Mouse (Mus musculus): Measurements from ENCODE around the gene Rpl13a. TPM values are rescaled to one million over a fixed set of nuclear protein-coding genes. Genes with fewer than 3 reads are reported as not detected.
"Not testable (repeated sequence)": the region's sequence is repeated elsewhere in the genome, so short reads cannot be mapped to it uniquely, and the experiment has no call there.

Rpl13a gene
- polyA plus RNA-seq, 1 experiment from 2014 or later = 1,342 TPM

- no peak for ATAC-seq (ENCODE audit: insufficient number of reproducible peaks, insufficient read depth, low FRiP score, low TSS enrichment)
- peaks cover 21% of the 10 kb centered on the region for H3K4me1 ChIP-seq
- no peaks in the 10 kb centered on the region for H3K36me3 ChIP-seq
- no peak overlapping the region for H3K27ac ChIP-seq
- H3K4me2 ChIP-seq (replicated peaks) = no peak overlapping the region
- no peaks in the 10 kb centered on the region for H3K27me3 ChIP-seq
- no peak overlapping the region for H3K9ac ChIP-seq
- no peak overlapping the region for H3K4me3 ChIP-seq
- no peaks in the 10 kb centered on the region for H3K9me3 ChIP-seq
- 62% methylated on average over 5 of the region's 5 CpGs for WGBS
Observed at GRCm38 (mm10) chr7:45107052-45107645, 21.4 kb downstream of the Rpl13a start.

GRCm38 (mm10) chr7:45106441-45106840 lies 22.1 kb downstream of the Rpl13a start:
- H3K4me1 ChIP-seq = peaks cover 21% of the 10 kb centered on the region
- WGBS = 36% methylated on average over 6 of the region's 6 CpGs
- no peaks in the 10 kb centered on the region for H3K27me3 ChIP-seq
- H3K36me3 ChIP-seq = no peaks in the 10 kb centered on the region
- no peaks in the 10 kb centered on the region for H3K9me3 ChIP-seq
- no peak overlapping the region for H3K9ac ChIP-seq
- no peak overlapping the region for H3K4me3 ChIP-seq
- H3K27ac ChIP-seq = no peak overlapping the region
- H3K4me2 ChIP-seq (replicated peaks) = no peak overlapping the region
- no peak for ATAC-seq (ENCODE audit: insufficient number of reproducible peaks, insufficient read depth, low FRiP score, low TSS enrichment)

GRCm38 (mm10) chr7:45105491-45105890 lies 23.1 kb downstream of the Rpl13a start:
- Histone ChIP-seq H3K4me2 (replicated peaks) (no peak overlapping the region), H3K27ac (no peak overlapping the region), H3K9me3 (no peaks in the 10 kb centered on the region), H3K4me3 (no peak overlapping the region), H3K4me1 (peaks cover 21% of the 10 kb centered on the region), H3K9ac (no peak overlapping the region), H3K36me3 (no peaks in the 10 kb centered on the region), H3K27me3 (no peaks in the 10 kb centered on the region)
- ATAC-seq (ENCODE audit: insufficient number of reproducible peaks, insufficient read depth, low FRiP score, low TSS enrichment) = no peak
- WGBS = 72% methylated on average over 8 of the region's 8 CpGs

DNA sequence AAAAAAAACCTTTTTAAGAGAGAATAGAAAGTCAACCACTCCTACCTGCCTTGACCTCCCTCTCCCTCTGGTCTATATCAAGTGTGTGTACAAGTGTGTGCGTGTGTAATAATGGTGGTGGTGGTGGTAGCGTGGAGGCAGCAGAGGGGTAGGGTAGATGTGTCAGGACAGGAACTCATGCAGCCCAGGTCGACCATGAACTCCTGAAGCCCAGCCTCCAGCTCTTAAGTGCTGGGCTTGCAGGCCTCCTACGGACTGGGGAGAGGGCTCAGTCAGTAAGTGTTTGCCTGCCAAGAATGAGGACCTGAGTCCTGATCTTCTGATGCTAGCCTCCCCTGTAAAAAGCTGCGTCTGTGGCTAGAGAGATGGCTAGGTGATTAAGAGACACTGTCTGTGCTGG lies 23.6 kb downstream of the Rpl13a start:
- Histone ChIP-seq H3K9me3 (no peaks in the 10 kb centered on the region), H3K27ac (no peak overlapping the region), H3K9ac (no peak overlapping the region), H3K36me3 (no peaks in the 10 kb centered on the region), H3K4me3 (no peak overlapping the region), H3K4me1 (peaks cover 21% of the 10 kb centered on the region), H3K27me3 (no peaks in the 10 kb centered on the region), H3K4me2 (replicated peaks) (no peak overlapping the region)
- 77% methylated on average over 5 of the region's 5 CpGs for WGBS
- no peak for ATAC-seq (ENCODE audit: insufficient number of reproducible peaks, insufficient read depth, low FRiP score, low TSS enrichment)

- Histone ChIP-seq H3K4me1 (peaks cover 21% of the 10 kb centered on the region), H3K27ac (peak within 1 kb of the TSS; percentile 90), H3K27me3 (no peaks in the 10 kb centered on the region), H3K9me3 (no peaks in the 10 kb centered on the region), H3K4me3 (peak within 1 kb of the TSS; percentile 20; the same call in 1 of the 2 replicates), H3K36me3 (no peaks in the 10 kb centered on the region), H3K9ac (peak within 1 kb of the TSS; percentile 49; the same call in 1 of the 2 replicates), H3K4me2 (replicated peaks) (peak within 1 kb of the TSS; percentile 36)
- peak; percentile 82; the same call in 1 of the 2 replicates for ATAC-seq (ENCODE audit: insufficient number of reproducible peaks, insufficient read depth, low FRiP score, low TSS enrichment)
- WGBS = 48% methylated on average over 7 of the region's 7 CpGs
Observed at GRCm38 (mm10) chr7:45103652-45104180, 24.8 kb downstream of the Rpl13a start, which contains the start of gene Fcgrt. Fcgrt (minus strand) TSS chr7:45103851.

DNA sequence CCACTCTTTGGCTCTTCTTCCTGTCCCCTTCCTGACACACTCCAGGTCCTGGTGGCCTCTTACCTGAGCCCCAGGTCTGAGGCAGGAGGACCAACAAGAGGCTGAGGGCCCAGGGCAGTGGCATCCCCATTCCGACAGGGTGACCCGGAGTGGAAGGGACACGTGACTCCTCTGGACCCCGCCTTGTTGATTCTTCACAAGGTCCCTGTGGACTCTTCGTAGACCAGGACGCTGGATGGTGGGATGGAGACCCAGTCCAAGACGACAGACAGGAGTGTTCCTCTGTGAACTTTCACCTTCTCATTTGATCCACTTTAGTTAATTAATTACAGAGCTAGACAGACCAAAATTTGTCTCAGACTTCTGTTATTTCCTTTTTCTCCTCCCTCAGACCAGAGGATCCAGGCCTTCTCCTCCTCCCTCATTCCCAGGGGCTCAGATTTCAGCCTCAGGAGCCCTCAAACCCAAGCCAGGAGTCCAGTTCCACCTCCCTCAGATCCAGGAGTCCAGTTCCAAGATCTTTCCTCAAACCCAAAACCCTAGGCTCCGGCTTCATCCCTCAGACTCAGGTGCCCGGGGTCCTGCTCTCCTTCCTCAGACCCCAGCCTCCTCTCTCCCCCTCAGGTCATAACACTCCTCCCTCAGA lies 25.5 kb downstream of the Rpl13a start:
- Histone ChIP-seq H3K4me1 (peaks cover 21% of the 10 kb centered on the region), H3K9me3 (no peaks in the 10 kb centered on the region), H3K9ac (peak overlapping the region; percentile 49; the same call in 1 of the 2 replicates), H3K4me2 (replicated peaks) (peak overlapping the region; percentile 36), H3K27ac (peak overlapping the region; percentile 90), H3K27me3 (no peaks in the 10 kb centered on the region), H3K36me3 (no peaks in the 10 kb centered on the region), H3K4me3 (peak overlapping the region; percentile 20; the same call in 1 of the 2 replicates)
- 58% methylated on average over 9 of the region's 9 CpGs for WGBS
- ATAC-seq (ENCODE audit: insufficient number of reproducible peaks, insufficient read depth, low FRiP score, low TSS enrichment) = no peak

- Histone ChIP-seq H3K4me1 (peaks cover 21% of the 10 kb centered on the region), H3K4me3 (no peak overlapping the region), H3K4me2 (replicated peaks) (peak overlapping the region; percentile 36; the same call in 1 of the 2 replicates), H3K27me3 (no peaks in the 10 kb centered on the region), H3K9ac (no peak overlapping the region), H3K9me3 (no peaks in the 10 kb centered on the region), H3K36me3 (no peaks in the 10 kb centered on the region), H3K27ac (no peak overlapping the region)
- WGBS = 82% methylated on average over 11 of the region's 11 CpGs
- ATAC-seq (ENCODE audit: insufficient number of reproducible peaks, insufficient read depth, low FRiP score, low TSS enrichment) = no peak
Observed at GRCm38 (mm10) chr7:45102441-45102840, 26.1 kb downstream of the Rpl13a start.

GRCm38 (mm10) chr7:45100046-45100445 lies 28.5 kb downstream of the Rpl13a start:
- Histone ChIP-seq H3K27ac (no peak overlapping the region), H3K9ac (no peak overlapping the region), H3K9me3 (no peaks in the 10 kb centered on the region), H3K4me1 (peaks cover 21% of the 10 kb centered on the region), H3K27me3 (no peaks in the 10 kb centered on the region), H3K4me2 (replicated peaks) (no peak overlapping the region), H3K4me3 (no peak overlapping the region), H3K36me3 (no peaks in the 10 kb centered on the region)
- no peak for ATAC-seq (ENCODE audit: insufficient number of reproducible peaks, insufficient read depth, low FRiP score, low TSS enrichment)
- WGBS = 90% methylated on average over 6 of the region's 6 CpGs

GRCm38 (mm10) chr7:45098541-45099240 lies 29.9 kb downstream of the Rpl13a start:
- no peak overlapping the region for H3K4me3 ChIP-seq
- no peak overlapping the region for H3K9ac ChIP-seq
- no peak overlapping the region for H3K4me2 ChIP-seq (replicated peaks)
- no peak for ATAC-seq (ENCODE audit: insufficient number of reproducible peaks, insufficient read depth, low FRiP score, low TSS enrichment)
- H3K9me3 ChIP-seq = no peaks in the 10 kb centered on the region
- H3K27me3 ChIP-seq = no peaks in the 10 kb centered on the region
- WGBS = 87% methylated on average over 8 of the region's 8 CpGs
- peaks cover 25% of the 10 kb centered on the region for H3K4me1 ChIP-seq
- H3K36me3 ChIP-seq = no peaks in the 10 kb centered on the region
- H3K27ac ChIP-seq = no peak overlapping the region

DNA sequence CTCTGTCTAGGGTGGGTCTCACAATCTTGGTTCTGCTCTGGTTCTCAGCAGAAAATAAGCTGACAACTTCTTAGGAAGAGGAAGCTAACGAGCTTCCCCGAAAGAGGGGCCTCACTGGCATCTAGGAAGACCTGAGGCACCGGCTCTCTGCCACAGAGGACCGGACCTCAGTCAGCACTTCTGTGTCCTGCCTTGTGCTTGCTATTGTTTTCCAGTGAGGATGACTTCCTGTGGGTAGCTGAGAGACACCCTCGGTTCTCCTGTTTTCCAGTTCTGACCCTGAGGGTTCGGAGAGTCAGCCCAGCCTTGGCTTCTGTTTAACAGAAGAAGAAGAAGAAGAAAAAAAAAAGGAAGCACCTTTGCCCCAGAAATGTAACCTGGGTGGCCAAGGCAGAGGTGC lies 31.1 kb downstream of the Rpl13a start:
- H3K9ac ChIP-seq = no peak overlapping the region
- no peak overlapping the region for H3K4me3 ChIP-seq
- 52% methylated on average over 6 of the region's 6 CpGs for WGBS
- no peak for ATAC-seq (ENCODE audit: insufficient number of reproducible peaks, insufficient read depth, low FRiP score, low TSS enrichment)
- H3K27ac ChIP-seq = 0 out of 2 replicates have a peak overlapping the region, but pooled peaks have one; percentile 11
- peaks cover 22% of the 10 kb centered on the region; the same call in 1 of the 2 replicates for H3K4me1 ChIP-seq
- H3K9me3 ChIP-seq = no peaks in the 10 kb centered on the region
- no peak overlapping the region for H3K4me2 ChIP-seq (replicated peaks)
- H3K27me3 ChIP-seq = no peaks in the 10 kb centered on the region
- H3K36me3 ChIP-seq = no peaks in the 10 kb centered on the region

DNA sequence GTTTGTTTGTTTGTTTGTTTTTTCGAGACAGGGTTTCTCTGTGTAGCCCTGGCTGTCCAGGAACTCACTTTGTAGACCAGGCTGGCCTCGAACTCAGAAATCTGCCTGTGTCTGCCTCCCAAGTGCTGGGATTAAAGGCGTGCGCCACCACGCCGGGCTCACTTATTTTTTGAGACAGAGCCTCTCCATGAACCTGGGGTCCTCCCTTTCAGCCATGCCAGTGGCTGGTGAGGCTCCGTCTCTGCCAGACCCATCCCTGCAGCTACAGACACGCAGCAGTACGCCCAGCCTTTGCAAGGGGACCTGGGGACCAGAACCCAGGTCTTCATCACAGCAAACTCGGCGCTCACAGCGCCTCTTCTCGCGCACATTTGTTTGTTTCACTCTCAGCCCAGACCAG lies 32.6 kb downstream of the Rpl13a start:
- H3K9ac ChIP-seq; ATAC-seq (ENCODE audit: insufficient number of reproducible peaks, insufficient read depth, low FRiP score, low TSS enrichment): not testable (repeated sequence)

More for the DNA sequence above, 32.6 kb downstream of the Rpl13a start:
- H3K4me2 ChIP-seq (replicated peaks); H3K27ac ChIP-seq; H3K36me3 ChIP-seq; H3K9me3 ChIP-seq; H3K27me3 ChIP-seq; H3K4me3 ChIP-seq: not testable (repeated sequence)
- peaks cover 23% of the 10 kb centered on the region; the same call in 1 of the 2 replicates for H3K4me1 ChIP-seq
- WGBS = 93% methylated on average over 14 of the region's 14 CpGs

All from embryonic facial prominence, embryonic 12.5 days (tissue).